Mouse (Mus musculus) liver, embryonic 14.5 days (tissue): ENCODE data around the gene Ahrr. TPM values are rescaled to one million over a fixed set of nuclear protein-coding genes. Genes with fewer than 3 reads are reported as not detected.
A peak's percentile ranks its signal among the peaks of the same experiment; 100 is the strongest.

Experiments
- ATAC-seq: fragments of 200-750 bp; cut with Nextera tagmentation; 2 replicates; pipeline ENCODE4 v1.8.0; 2017; ENCODE audit warnings: moderate number of reproducible peaks, mild to moderate bottlenecking, moderate library complexity; ENCODE audit not compliant: insufficient read depth
- DNase-seq, 3 experiments: peaks; one replicate each; pipeline ENCODE4 v3.0.0-alpha.2; 2012 to 2013; ENCODE audit warnings: low read depth in 3 of 3, low spot score in 3 of 3
- H3K27ac ChIP-seq: fragments of 300-500 bp; sonication (generic); 2 replicates; pipeline ENCODE4 v1.5.1; 2014; ENCODE audit warnings: moderate library complexity, mild to moderate bottlenecking, control low read depth, inconsistent platforms
- H3K27me3 ChIP-seq: fragments of 300-500 bp; sonication (generic); 2 replicates; pipeline ENCODE4 v1.6.1; 2014; ENCODE audit warnings: mild to moderate bottlenecking, low read length, moderate library complexity; ENCODE audit not compliant: control insufficient read depth, insufficient read depth
- H3K36me3 ChIP-seq: fragments of 300-500 bp; sonication (generic); replicated peaks from 2 replicates; pipeline ENCODE4 v1.6.1; 2014; ENCODE audit warnings: low read depth; ENCODE audit not compliant: control insufficient read depth, insufficient read depth
- H3K4me1 ChIP-seq, 2 experiments: fragments of 200-500 bp in 1 of 2; fragments of 300-500 bp in 1 of 2; sonication (generic) in 1 of 2; replicated peaks; 2 replicates each; pipeline ENCODE4 v1.6.1; 2012 to 2014; ENCODE audit warnings: antibody characterized with exemption in 1 of 2, inconsistent platforms in 1 of 2, low read length in 1 of 2; ENCODE audit not compliant: control insufficient read depth in 2 of 2, insufficient read depth in 2 of 2
- H3K4me2 ChIP-seq: fragments of 300-500 bp; sonication (generic); 2 replicates; pipeline ENCODE4 v1.6.1; 2014; ENCODE audit warnings: low read depth, mild to moderate bottlenecking, control low read depth, moderate library complexity
- H3K4me3 ChIP-seq, 2 experiments: fragments of 200-500 bp in 1 of 2; fragments of 300-500 bp in 1 of 2; sonication (generic) in 1 of 2; 2 replicates each; pipeline ENCODE4 v1.5.1; 2012 to 2014; ENCODE audit warnings: low read depth in 2 of 2, low read length in 2 of 2, mild to moderate bottlenecking in 2 of 2, control low read depth in 1 of 2, inconsistent platforms in 1 of 2, moderate library complexity in 1 of 2; ENCODE audit not compliant: insufficient read depth in 1 of 2
- H3K9ac ChIP-seq: fragments of 300-500 bp; sonication (generic); replicated peaks from 2 replicates; pipeline ENCODE4 v1.6.1; 2014; ENCODE audit warnings: mild to moderate bottlenecking, control low read depth, moderate library complexity
- H3K9me3 ChIP-seq: fragments of 300-500 bp; sonication (generic); 2 replicates; pipeline ENCODE4 v1.6.1; 2016; ENCODE audit warnings: low read length, mixed read lengths; ENCODE audit not compliant: control insufficient read depth
- CTCF ChIP-seq: IDR thresholded peaks from 2 replicates; pipeline ENCODE4 v1.5.1; 2016; ENCODE audit warnings: antibody characterized with exemption, low read depth, control low read depth
- EP300 ChIP-seq: IDR thresholded peaks from 2 replicates; pipeline ENCODE4 v1.6.1; 2016; ENCODE audit warnings: antibody characterized with exemption, low read depth
- WGBS: fragments of 180-500 bp; shearing (Covaris S2); extraction: QIAGEN DNeasy Blood & Tissue Kit; methylation state at CpG from one replicate; pipeline ENCODE4 v1.1.7; 2014; ENCODE audit not compliant: insufficient replicate concordance; 5-methylcytosine and 5-hydroxymethylcytosine counted together
- polyA plus RNA-seq, 2 experiments: library from polyadenylated mRNA; depleted of rRNA in 1 of 2; stranded (reverse) in 1 of 2; unstranded in 1 of 2; fragments of >200 nt; fragmentation: Nextera tagmentation in 1 of 2; extraction: Ambion mirVana in 1 of 2; gene quantifications; 2 replicates each; pipeline versions ENCODE4 v1.2.1 to v1.2.3; 2012 to 2014

Gene Ahrr
- polyA plus RNA-seq, 2 experiments = 0.08 to 0.17 TPM

DNA sequence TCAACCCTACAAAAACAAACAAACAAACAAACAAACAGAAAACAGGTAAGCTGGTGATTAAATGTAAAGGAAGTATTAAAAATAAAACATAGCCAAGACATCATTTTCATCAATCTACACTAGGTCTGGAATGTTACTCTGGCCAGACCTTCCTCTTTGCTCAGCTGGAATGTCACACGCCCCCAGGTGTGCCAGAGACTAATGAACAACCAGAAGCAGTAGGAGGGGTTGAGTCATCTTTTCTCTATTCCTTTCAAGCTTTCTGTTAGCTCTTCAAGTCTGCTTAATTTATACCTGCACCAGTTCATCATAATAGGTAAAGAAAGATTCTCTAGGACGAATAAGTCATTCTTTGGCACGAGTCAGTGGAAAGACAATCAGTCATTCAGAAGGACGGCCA lies 24.3 kb upstream of the Ahrr start:
- TF ChIP-seq EP300 (no peak), CTCF (no peak)
- no peak for ATAC-seq
- peak overlapping the region; percentile 48; the same call in 1 of the 2 replicates for H3K27ac ChIP-seq

DNA sequence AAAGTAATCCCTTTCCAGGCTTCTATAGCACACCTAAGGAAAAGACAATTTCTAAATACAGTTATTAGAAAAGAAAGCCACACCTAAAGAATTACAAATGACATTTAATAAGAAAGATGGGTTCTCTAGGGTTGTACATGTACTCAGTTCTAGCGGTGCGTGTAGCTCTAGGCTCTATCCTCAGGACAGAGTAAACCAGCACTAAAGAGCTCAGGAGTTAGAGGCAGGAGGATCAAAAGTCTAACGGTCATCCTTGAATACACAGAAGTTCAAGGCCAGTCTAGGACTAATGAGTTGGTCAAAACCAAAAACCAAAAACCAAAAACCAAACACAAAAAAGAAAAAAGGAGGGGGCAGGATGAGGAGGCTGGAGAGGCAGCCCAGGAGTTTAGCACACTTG lies 22.5 kb upstream of the Ahrr start:
- TF ChIP-seq EP300 (no peak), CTCF (no peak)
- Histone ChIP-seq H3K27ac (no peak overlapping the region), H3K4me1 (peaks cover 14 to 18% of the 10 kb centered on the region in 2 experiments), H3K9ac (no peak overlapping the region), H3K4me3 (no peak overlapping the region), H3K27me3 (no peaks in the 10 kb centered on the region), H3K9me3 (no peaks in the 10 kb centered on the region), H3K36me3 (peaks cover 13% of the 10 kb centered on the region; the same call in 1 of the 2 replicates), H3K4me2 (no peak overlapping the region)
- 88% methylated on average over 3 of the region's 3 CpGs for WGBS
- ATAC-seq (no peak), DNase-seq (no peak)

More for the DNA sequence above, 24.3 kb upstream of the Ahrr start:
- Histone ChIP-seq H3K9me3 (no peaks in the 10 kb centered on the region), H3K4me3 (peak overlapping the region; percentile 79 to 97), H3K27me3 (no peaks in the 10 kb centered on the region), H3K36me3 (peaks cover 4% of the 10 kb centered on the region; the same call in 1 of the 2 replicates), H3K4me2 (peak overlapping the region; percentile 93), H3K4me1 (peaks cover 14 to 18% of the 10 kb centered on the region in 2 experiments), H3K9ac (peak overlapping the region; percentile 91)
- 18% methylated on average over 4 of the region's 4 CpGs for WGBS
- DNase-seq = no peak

DNA sequence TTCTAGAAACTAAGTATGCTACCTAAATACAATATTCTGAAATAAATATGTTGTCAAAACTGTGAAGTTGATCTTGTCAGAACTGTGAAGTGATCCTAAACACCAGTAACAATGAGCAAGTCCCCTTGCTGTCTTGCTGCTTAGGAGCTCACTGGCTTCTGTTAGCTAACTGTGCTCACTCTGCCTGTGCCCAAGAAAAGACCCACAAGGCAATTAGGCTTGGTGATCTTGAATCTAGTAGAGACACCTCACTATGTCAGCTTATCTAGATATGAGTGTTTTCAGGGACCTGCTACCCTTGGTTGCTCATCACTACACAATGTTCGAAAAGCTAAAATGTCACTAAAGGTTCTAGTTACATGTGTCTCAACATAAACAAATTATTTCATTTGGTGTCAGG lies 13.6 kb upstream of the Ahrr start:
- no peaks in the 10 kb centered on the region for H3K4me1 ChIP-seq
- no peak overlapping the region for H3K27ac ChIP-seq
- no peak overlapping the region for H3K4me3 ChIP-seq
- TF ChIP-seq EP300 (no peak), CTCF (no peak)
- 85% methylated on average over 1 of the region's 1 CpGs for WGBS
- H3K9ac ChIP-seq = no peak overlapping the region
- no peaks in the 10 kb centered on the region for H3K27me3 ChIP-seq
- peaks cover 32% of the 10 kb centered on the region for H3K36me3 ChIP-seq
- H3K9me3 ChIP-seq = no peaks in the 10 kb centered on the region
- H3K4me2 ChIP-seq = no peak overlapping the region
- ATAC-seq (no peak), DNase-seq (no peak)

DNA sequence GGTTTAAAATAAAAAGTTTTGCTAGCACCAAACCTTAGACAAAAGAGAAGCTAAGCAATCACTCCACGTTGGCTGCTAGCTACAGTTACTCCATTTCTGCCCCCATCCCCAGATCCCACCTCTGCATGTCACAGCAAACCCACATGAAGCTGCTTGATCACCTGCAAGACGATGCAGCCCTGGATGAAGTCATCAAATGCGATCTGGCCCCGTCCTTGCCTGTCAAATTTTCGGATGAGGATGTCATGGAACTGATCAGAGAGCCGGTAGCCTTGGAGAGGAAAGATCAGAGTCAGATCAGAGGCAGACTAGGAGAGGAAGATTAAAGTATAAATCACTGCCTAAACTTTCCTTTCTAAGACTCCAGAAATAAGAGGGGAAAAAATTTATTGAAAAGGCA lies 13.2 kb upstream of the Ahrr start:
- Histone ChIP-seq H3K36me3 (peaks cover 28% of the 10 kb centered on the region), H3K27ac (no peak overlapping the region), H3K9me3 (no peaks in the 10 kb centered on the region), H3K4me1 (no peaks in the 10 kb centered on the region), H3K4me3 (no peak overlapping the region), H3K4me2 (no peak overlapping the region), H3K27me3 (no peaks in the 10 kb centered on the region), H3K9ac (no peak overlapping the region)
- ATAC-seq (no peak), DNase-seq (no peak)
- TF ChIP-seq CTCF (no peak), EP300 (no peak)
- 79% methylated on average over 6 of the region's 6 CpGs for WGBS

DNA sequence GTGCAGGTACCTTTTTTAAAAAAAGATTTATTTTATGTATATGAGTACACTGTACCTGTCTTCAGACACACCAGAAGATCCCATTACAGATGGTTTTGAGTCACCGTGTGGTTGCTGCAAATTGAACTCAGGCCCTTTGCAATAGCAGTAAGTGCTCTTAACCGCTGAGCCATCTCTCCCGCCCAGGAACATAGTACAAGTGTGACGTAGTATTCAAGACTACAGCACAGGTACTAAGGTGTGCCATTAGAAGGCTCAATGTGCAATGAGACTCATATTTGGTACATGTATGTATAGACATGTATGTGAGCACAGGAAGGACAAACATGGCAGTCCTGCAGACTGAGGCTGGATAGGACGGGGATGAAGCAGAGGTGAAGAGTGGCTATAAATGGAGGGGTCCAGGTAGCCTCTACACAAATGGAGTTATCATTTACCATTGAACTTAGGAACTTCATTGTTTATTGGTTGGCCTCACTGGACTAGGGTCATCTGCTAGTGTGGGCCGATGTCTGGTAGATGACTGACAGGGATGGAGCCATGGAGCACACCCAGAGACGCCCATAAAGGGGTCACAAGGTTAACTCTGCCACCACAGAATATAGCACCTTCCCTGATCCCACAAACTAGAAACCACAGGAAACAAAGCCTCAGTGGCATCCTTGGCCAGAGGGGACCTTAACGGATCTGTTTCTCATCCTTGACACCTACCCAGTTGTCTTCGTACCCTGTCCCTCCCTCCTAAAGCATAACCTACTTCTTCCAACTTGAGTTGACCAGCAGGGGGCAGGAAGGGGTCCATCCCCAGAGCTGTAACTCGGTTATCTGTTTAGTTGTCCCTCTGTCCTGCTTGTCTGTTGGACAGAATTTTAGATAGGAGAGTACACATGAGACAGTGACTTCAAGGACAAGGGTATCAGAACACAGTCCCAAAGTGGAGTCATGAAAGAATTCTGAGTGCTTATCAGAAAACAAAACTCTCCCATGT lies 10.2 kb upstream of the Ahrr start:
- 73% methylated on average over 10 of the region's 10 CpGs for whole genome bisulfite sequencing
- no peaks in the 10 kb centered on the region for H3K4me1 ChIP-seq
- H3K4me3 ChIP-seq = no peak overlapping the region
- DNase-seq (no peak), ATAC-seq (no peak)
- H3K27me3 ChIP-seq = no peaks in the 10 kb centered on the region
- H3K9me3 ChIP-seq = no peaks in the 10 kb centered on the region
- no peak overlapping the region for H3K9ac ChIP-seq
- TF ChIP-seq CTCF (peak; percentile 50), EP300 (no peak)
- no peak overlapping the region for H3K27ac ChIP-seq
- H3K4me2 ChIP-seq = no peak overlapping the region
- H3K36me3 ChIP-seq = peaks cover 17% of the 10 kb centered on the region
